Mouse (Mus musculus) naive thymus-derived CD4-positive, alpha-beta T cell, adult 5 months (primary cell): ENCODE measurements around the gene Adamts6. TPM values are rescaled to one million over a fixed set of nuclear protein-coding genes. Genes with fewer than 3 reads are reported as not detected.

ENCODE experiments used
- polyA plus RNA-seq: library from polyadenylated mRNA; unstranded; fragments of 100-300 nt; shearing (Covaris generic); gene quantifications from one replicate; pipeline ENCODE4 v1.2.1, GENCODE M21; 2017

Adamts6 gene
- 8.1 TPM for polyA plus RNA-seq

GRCm38 (mm10) chr13:104287366-104288225 lies at the start of gene Adamts6:
TSS of gene Adamts6 (plus strand) at chr13:104287835.

Other genes starting within 250 kb of the Adamts6 start
- 10.0 TPM for gene Nln, start 178.2 kb upstream of the Adamts6 start, polyA plus RNA-seq
- 6.2 TPM for gene Sgtb, start 178.1 kb upstream of the Adamts6 start, polyA plus RNA-seq
- gene Trappc13, start 109.4 kb upstream of the Adamts6 start, polyA plus RNA-seq: 37.6 TPM
- gene Trim23, start 109.0 kb upstream of the Adamts6 start, polyA plus RNA-seq: 14.6 TPM
- 0.90 TPM for gene Cenpk, start 59.2 kb upstream of the Adamts6 start, polyA plus RNA-seq
- 10.4 TPM for gene Ppwd1, start 59.0 kb upstream of the Adamts6 start, polyA plus RNA-seq